Mouse (Mus musculus): ENCODE results near the gene Golph3l. TPM values are rescaled to one million over a fixed set of nuclear protein-coding genes. Genes with fewer than 3 reads are reported as not detected.

Golph3l gene
- polyA plus RNA-seq, 2 experiments = 23.8 to 32.2 TPM

DNA sequence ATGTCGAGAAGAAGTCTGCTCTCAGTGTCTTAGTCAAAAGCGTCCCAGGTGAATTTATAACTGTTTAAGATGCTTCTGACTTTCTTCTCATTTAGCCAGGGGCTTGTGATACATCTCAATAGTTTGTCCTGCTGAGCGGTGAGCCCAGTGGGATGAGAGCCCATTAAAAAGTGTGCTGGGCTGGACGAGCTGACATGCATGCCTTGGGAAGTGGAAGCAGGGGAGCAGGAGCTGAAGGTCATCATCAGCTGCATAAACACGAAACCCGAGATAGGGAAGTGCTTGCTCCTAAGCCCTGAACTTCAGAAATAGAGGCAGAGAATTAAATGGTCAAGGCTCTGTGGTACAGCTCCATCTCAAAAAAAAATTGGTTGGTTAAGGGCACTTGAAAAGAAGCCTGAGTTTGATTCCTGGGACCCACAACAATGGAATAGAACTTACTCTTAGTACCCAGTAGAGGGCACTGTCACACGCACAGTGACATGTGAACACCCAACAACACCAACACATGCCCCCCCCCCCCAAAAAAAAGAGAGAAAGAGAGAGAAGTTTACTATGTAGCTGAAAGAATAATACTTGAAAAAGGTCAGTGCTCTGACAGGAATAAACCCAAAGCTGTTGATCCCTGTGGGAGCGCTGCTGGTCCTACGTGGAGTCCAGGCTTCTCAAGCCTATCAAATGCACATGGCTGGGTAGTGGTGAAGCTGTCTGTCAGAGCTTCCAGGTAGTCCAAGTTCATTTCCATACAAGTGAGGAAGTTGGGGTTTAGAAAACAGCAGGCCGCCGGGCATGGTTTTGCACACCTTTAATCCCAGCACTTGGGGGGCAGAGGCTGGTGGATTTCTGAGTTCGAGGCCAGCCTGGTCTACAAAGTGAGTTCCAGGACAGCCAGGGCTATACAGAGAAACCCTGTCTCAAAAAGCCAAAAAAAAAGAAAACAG lies 44.2 kb downstream of the Golph3l start:
- H3K27me3 ChIP-seq (ENCODE audit: control insufficient read depth, insufficient read depth, low read length) = no peaks in the 10 kb centered on the region
- peaks cover 94% of the 10 kb centered on the region for H3K36me3 ChIP-seq (ENCODE audit: control insufficient read depth, insufficient read depth, low read length)
- H3K9ac ChIP-seq (ENCODE audit: low read depth, low read length, severe bottlenecking) = no peak overlapping the region
- 75% methylated on average over 12 of the region's 12 CpGs for WGBS
- no peaks in the 10 kb centered on the region for H3K9me3 ChIP-seq (ENCODE audit: control insufficient read depth, low read length)
- no peak for ATAC-seq (ENCODE audit: low FRiP score, low read depth)
- no peak overlapping the region for H3K4me3 ChIP-seq (replicated peaks; ENCODE audit: low read length)
- peak; percentile 34 for DNase-seq (ENCODE audit: low spot score)
- no peak overlapping the region for H3K4me2 ChIP-seq (replicated peaks; ENCODE audit: low read depth, low read length, severe bottlenecking)
- no peak for TF ChIP-seq POLR2A (IDR thresholded peaks at IDR 0.05; ENCODE audit: borderline replicate concordance, extremely low read depth, insufficient read depth, insufficient read length)
- H3K4me1 ChIP-seq (ENCODE audit: control insufficient read depth, insufficient read depth, low read length) = no peaks in the 10 kb centered on the region
- H3K27ac ChIP-seq (replicated peaks; ENCODE audit: low read depth, low read length) = no peak overlapping the region

DNA sequence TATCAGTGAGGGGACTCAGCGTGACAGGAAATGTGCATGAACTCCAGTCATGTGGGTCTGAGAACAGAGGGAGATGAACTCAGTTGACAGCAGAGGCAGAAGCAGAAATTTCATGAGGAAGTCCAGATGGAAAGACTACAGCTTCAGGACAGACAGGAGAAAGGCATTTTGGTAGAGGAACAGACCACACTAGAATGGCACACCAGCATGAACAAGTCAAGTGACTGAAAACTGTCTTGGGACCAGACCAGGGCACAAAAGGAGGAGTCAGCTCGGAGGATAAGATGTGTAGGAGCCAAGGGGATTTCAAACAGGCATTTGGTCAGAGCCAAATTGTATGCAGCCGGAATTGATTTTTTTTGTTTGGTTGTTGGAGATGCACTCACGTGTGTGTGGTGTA lies 46.9 kb downstream of the Golph3l start:
- Histone ChIP-seq H3K4me3 (replicated peaks; ENCODE audit: low read length) (no peak overlapping the region), H3K9ac (ENCODE audit: low read depth, low read length, severe bottlenecking) (no peak overlapping the region), H3K27ac (replicated peaks; ENCODE audit: low read depth, low read length) (no peak overlapping the region), H3K4me2 (replicated peaks; ENCODE audit: low read depth, low read length, severe bottlenecking) (no peak overlapping the region), H3K4me1 (ENCODE audit: control insufficient read depth, insufficient read depth, low read length) (no peaks in the 10 kb centered on the region), H3K36me3 (ENCODE audit: control insufficient read depth, insufficient read depth, low read length) (peaks cover 75% of the 10 kb centered on the region), H3K9me3 (ENCODE audit: control insufficient read depth, low read length) (no peaks in the 10 kb centered on the region), H3K27me3 (ENCODE audit: control insufficient read depth, insufficient read depth, low read length) (no peaks in the 10 kb centered on the region)
- 75% methylated on average over 4 of the region's 4 CpGs for WGBS
- TF ChIP-seq POLR2A (IDR thresholded peaks at IDR 0.05; ENCODE audit: borderline replicate concordance, extremely low read depth, insufficient read depth, insufficient read length) = no peak
- ATAC-seq (ENCODE audit: low FRiP score, low read depth) (no peak), DNase-seq (ENCODE audit: low spot score) (no peak)

- ATAC-seq (ENCODE audit: low FRiP score, low read depth) (no peak), DNase-seq (ENCODE audit: low spot score) (no peak)
- Histone ChIP-seq H3K4me3 (replicated peaks; ENCODE audit: low read length) (no peak overlapping the region), H3K27ac (replicated peaks; ENCODE audit: low read depth, low read length) (no peak overlapping the region), H3K4me2 (replicated peaks; ENCODE audit: low read depth, low read length, severe bottlenecking) (no peak overlapping the region), H3K36me3 (ENCODE audit: control insufficient read depth, insufficient read depth, low read length) (peaks cover 70% of the 10 kb centered on the region), H3K4me1 (ENCODE audit: control insufficient read depth, insufficient read depth, low read length) (no peaks in the 10 kb centered on the region), H3K9me3 (ENCODE audit: control insufficient read depth, low read length) (no peaks in the 10 kb centered on the region), H3K9ac (ENCODE audit: low read depth, low read length, severe bottlenecking) (no peak overlapping the region), H3K27me3 (ENCODE audit: control insufficient read depth, insufficient read depth, low read length) (no peaks in the 10 kb centered on the region)
- WGBS = 79% methylated on average over 4 of the region's 4 CpGs
- TF ChIP-seq POLR2A (IDR thresholded peaks at IDR 0.05; ENCODE audit: borderline replicate concordance, extremely low read depth, insufficient read depth, insufficient read length) = no peak
These were observed 47.3 kb downstream of the Golph3l start for GRCm38 (mm10) chr3:95636072-95636471.

DNA sequence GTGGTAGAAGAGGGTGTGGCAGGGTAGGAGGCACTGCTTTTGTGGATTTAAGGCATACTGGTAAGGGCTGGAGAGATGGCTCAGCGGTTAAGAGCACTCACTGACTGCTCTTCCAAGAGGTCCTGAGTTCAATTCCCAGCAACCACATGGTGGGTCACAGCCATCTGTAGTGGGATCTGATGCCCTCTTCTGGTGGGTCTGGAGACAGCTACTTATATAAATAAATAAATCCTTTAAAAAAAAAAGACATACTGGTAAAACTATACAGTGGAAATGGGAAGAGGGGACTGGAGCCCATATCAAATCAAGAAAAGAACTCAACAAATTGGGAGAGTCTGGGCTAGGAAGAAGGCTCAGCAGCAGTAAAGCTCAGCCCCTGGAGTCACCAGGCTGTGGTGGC lies 51.0 kb downstream of the Golph3l start:
- no peak overlapping the region for H3K27ac ChIP-seq (replicated peaks; ENCODE audit: low read depth, low read length)
- DNase-seq (ENCODE audit: low spot score) = no peak
- H3K27me3 ChIP-seq (ENCODE audit: control insufficient read depth, insufficient read depth, low read length) = no peaks in the 10 kb centered on the region
- H3K4me1 ChIP-seq (ENCODE audit: control insufficient read depth, insufficient read depth, low read length) = no peaks in the 10 kb centered on the region
- H3K9me3 ChIP-seq (ENCODE audit: control insufficient read depth, low read length) = no peaks in the 10 kb centered on the region
- no peak overlapping the region for H3K4me3 ChIP-seq (replicated peaks; ENCODE audit: low read length)
- H3K4me2 ChIP-seq (replicated peaks; ENCODE audit: low read depth, low read length, severe bottlenecking) = no peak overlapping the region
- peaks cover 37% of the 10 kb centered on the region for H3K36me3 ChIP-seq (ENCODE audit: control insufficient read depth, insufficient read depth, low read length)
- no peak overlapping the region for H3K9ac ChIP-seq (ENCODE audit: low read depth, low read length, severe bottlenecking)
- 90% methylated on average over 1 of the region's 1 CpGs for WGBS
- TF ChIP-seq POLR2A (IDR thresholded peaks at IDR 0.05; ENCODE audit: borderline replicate concordance, extremely low read depth, insufficient read depth, insufficient read length) = no peak
- no peak for ATAC-seq (ENCODE audit: low FRiP score, low read depth)

DNA sequence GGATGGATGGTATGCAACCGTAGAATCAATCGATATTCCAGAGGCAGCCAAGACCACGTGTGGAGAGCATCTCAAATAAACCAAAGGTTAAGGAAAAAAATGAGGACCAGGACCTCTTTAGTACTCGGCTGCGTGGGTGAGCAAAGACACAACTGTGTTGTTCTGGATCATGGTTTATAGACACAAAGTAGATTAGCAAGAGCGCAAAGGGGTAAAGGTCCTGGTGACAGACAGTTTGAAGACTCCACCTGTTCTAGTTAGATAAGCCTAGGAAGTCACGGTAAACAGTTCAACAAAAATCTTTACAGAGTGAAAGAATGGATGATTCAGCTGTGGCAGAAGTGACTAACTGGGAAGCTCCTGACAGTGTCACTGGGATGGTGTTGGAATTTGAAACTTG lies 54.4 kb downstream of the Golph3l start:
- 90% methylated on average over 7 of the region's 7 CpGs for WGBS
- H3K27ac ChIP-seq (replicated peaks; ENCODE audit: low read depth, low read length) = no peak overlapping the region
- H3K9ac ChIP-seq (ENCODE audit: low read depth, low read length, severe bottlenecking) = no peak overlapping the region
- H3K4me3 ChIP-seq (replicated peaks; ENCODE audit: low read length) = no peak overlapping the region
- no peak for DNase-seq (ENCODE audit: low spot score)
- H3K4me1 ChIP-seq (ENCODE audit: control insufficient read depth, insufficient read depth, low read length) = no peaks in the 10 kb centered on the region
- 0 out of 2 replicates have a peak, but pooled peaks cover 5% of the 10 kb centered on the region for H3K36me3 ChIP-seq (ENCODE audit: control insufficient read depth, insufficient read depth, low read length)
- no peak overlapping the region for H3K4me2 ChIP-seq (replicated peaks; ENCODE audit: low read depth, low read length, severe bottlenecking)
- no peak for ATAC-seq (ENCODE audit: low FRiP score, low read depth)
- TF ChIP-seq POLR2A (IDR thresholded peaks at IDR 0.05; ENCODE audit: borderline replicate concordance, extremely low read depth, insufficient read depth, insufficient read length) = no peak
- H3K27me3 ChIP-seq (ENCODE audit: control insufficient read depth, insufficient read depth, low read length) = no peaks in the 10 kb centered on the region
- H3K9me3 ChIP-seq (ENCODE audit: control insufficient read depth, low read length) = no peaks in the 10 kb centered on the region
